Mouse (Mus musculus): ENCODE data around the gene Wbp1l. TPM values are rescaled to one million over a fixed set of nuclear protein-coding genes. Genes with fewer than 3 reads are reported as not detected.

Gene Wbp1l
- polyA plus RNA-seq, 1 experiment from 2014 or later = 48.8 TPM

DNA sequence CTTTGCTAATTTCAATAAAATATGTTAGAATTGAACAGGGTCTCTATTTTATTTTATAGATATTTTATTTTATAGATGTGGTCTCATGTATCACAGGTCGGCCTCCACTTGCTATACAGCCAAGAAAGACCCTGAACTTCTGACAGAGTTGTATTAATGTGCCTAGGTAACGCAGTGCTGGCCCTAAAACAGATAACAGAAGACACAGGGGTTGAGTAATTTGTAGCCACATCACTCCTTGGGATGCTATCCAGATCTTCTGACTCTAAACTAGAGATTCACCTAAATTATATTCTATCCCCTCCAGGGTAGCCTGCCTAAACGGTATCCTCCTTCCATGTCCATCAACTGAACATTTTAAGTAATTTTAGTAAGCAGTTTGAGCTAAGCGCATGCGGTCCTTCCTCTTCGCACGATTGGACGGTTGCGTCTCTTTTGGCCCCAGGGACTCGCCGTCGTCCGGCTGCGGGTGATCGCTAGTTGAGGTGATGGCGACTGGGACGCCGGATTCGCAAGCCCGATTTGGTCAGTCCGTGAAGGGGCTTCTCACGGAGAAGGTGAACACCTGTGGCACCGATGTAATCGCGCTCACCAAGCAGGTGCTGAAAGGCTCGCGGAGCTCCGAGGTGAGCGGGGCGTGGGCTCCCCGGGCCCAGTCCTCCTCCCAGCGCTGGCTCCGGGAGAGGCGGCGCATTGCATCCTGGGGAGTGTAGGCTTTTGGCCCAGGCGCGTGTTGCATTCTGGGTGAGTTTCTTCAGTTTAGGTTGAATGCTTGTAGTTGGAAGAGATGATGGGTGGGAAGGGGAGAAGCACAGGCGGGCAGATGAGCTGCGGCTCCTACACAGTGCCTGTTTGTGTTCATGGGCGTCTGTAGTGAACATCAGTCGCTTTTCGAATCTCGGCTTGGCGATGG lies 90.8 kb downstream of the Wbp1l start, which contains the start of gene Borcs7:
Borcs7 (plus strand) TSS at position 447 of the 913 bp plus-strand sequence.
- Histone ChIP-seq H3K36me3 (ENCODE audit: control insufficient read depth, insufficient read depth, low read length) (no peaks in the 10 kb centered on the region), H3K27ac (ENCODE audit: low read depth, low read length) (no peak within 1 kb of the TSS), H3K4me3 (ENCODE audit: low read depth, low read length) (peak within 1 kb of the TSS; percentile 68), H3K9me3 (ENCODE audit: control insufficient read depth, low read length) (no peaks in the 10 kb centered on the region), H3K4me1 (ENCODE audit: control insufficient read depth, insufficient read depth, low read length) (peaks cover 5% of the 10 kb centered on the region; the same call in 1 of the 2 replicates), H3K27me3 (ENCODE audit: control insufficient read depth, insufficient read depth, low read length) (no peaks in the 10 kb centered on the region), H3K4me2 (ENCODE audit: low read depth) (peak within 1 kb of the TSS; percentile 60), H3K9ac (ENCODE audit: low read length) (peak within 1 kb of the TSS; percentile 85)
- DNase-seq (ENCODE audit: low spot score) = peak; percentile 88
- WGBS = 2% methylated on average over 44 of the region's 44 CpGs
- peak; percentile 93 for ATAC-seq (ENCODE audit: insufficient read depth, low FRiP score, low TSS enrichment)

DNA sequence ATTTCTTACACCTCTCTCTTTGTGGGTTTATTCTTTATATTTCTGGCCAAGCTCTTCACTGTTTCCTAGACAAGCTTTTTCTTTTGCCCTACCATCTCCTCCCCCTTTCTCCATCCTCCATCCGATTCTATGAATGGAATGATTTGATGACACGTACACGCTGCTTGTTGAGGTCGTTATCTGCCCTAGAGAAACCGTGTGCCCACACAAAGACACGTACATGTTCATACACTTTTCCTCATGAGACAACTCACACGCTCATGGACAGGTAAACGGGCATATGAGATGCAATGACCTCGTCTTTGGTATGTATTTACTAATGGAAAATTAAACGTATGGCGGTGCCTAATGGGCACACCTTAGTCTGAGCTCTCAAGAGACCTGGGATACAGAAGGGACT lies 91.5 kb downstream of the Wbp1l start:
- no peaks in the 10 kb centered on the region for H3K27me3 ChIP-seq (ENCODE audit: control insufficient read depth, insufficient read depth, low read length)
- DNase-seq (ENCODE audit: low spot score) (no peak), ATAC-seq (ENCODE audit: insufficient read depth, low FRiP score, low TSS enrichment) (peak; percentile 27; the same call in 1 of the 2 replicates)
- no peaks in the 10 kb centered on the region for H3K9me3 ChIP-seq (ENCODE audit: control insufficient read depth, low read length)
- H3K4me1 ChIP-seq (ENCODE audit: control insufficient read depth, insufficient read depth, low read length) = peaks cover 5% of the 10 kb centered on the region; the same call in 1 of the 2 replicates
- H3K27ac ChIP-seq (ENCODE audit: low read depth, low read length) = no peak overlapping the region
- no peaks in the 10 kb centered on the region for H3K36me3 ChIP-seq (ENCODE audit: control insufficient read depth, insufficient read depth, low read length)
- 80% methylated on average over 11 of the region's 11 CpGs for WGBS
- H3K9ac ChIP-seq (ENCODE audit: low read length) = peak overlapping the region; percentile 85
- peak overlapping the region; percentile 68 for H3K4me3 ChIP-seq (ENCODE audit: low read depth, low read length)
- H3K4me2 ChIP-seq (ENCODE audit: low read depth) = peak overlapping the region; percentile 60

DNA sequence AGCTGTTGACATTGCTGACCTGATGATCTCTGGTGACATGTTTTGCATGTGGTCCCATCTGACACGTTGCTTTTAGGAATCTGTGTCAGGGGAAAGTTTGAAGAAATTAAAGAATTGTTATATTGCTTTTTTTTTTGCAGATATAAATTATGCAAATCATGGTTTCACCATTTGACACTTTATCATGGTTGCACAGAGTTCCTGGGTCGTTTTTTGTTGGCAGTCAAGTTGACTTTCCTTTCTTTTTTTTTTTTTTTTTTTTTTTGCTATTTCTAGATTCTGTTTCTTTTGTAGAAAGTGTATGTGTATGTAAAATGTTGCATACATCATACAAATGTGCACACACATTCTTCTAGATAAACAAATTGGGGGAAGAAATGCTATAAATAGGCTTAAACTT lies 92.2 kb downstream of the Wbp1l start:
- no peak overlapping the region for H3K27ac ChIP-seq (ENCODE audit: low read depth, low read length)
- H3K9ac ChIP-seq (ENCODE audit: low read length) = no peak overlapping the region
- H3K4me1 ChIP-seq (ENCODE audit: control insufficient read depth, insufficient read depth, low read length) = peaks cover 5% of the 10 kb centered on the region; the same call in 1 of the 2 replicates
- H3K4me2 ChIP-seq (ENCODE audit: low read depth) = no peak overlapping the region
- DNase-seq (ENCODE audit: low spot score) (no peak), ATAC-seq (ENCODE audit: insufficient read depth, low FRiP score, low TSS enrichment) (no peak)
- no peaks in the 10 kb centered on the region for H3K9me3 ChIP-seq (ENCODE audit: control insufficient read depth, low read length)
- no peak overlapping the region for H3K4me3 ChIP-seq (ENCODE audit: low read depth, low read length)
- WGBS = 81% methylated on average over 2 of the region's 2 CpGs
- no peaks in the 10 kb centered on the region for H3K36me3 ChIP-seq (ENCODE audit: control insufficient read depth, insufficient read depth, low read length)
- no peaks in the 10 kb centered on the region for H3K27me3 ChIP-seq (ENCODE audit: control insufficient read depth, insufficient read depth, low read length)

DNA sequence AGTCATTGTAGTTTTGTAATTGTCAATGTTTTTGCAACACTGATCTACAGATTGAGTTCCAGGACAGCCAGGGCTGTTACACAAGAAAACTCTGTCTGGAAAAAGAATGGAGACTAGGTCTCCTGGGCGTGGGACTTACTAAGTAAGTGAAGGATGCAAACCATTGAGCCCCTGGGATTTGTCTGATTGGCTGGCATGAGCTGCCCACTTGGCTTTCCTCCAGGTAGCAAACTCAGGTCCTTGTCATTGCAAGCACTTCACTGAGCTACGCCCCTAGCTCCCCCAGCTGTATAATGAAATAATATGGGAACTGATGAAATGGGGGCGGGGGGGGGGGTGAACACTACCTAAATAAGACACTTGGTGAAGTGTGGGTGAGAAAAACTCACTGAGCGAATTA lies 94.3 kb downstream of the Wbp1l start:
- ATAC-seq (ENCODE audit: insufficient read depth, low FRiP score, low TSS enrichment) = no peak
- Histone ChIP-seq H3K9ac (ENCODE audit: low read length) (no peak overlapping the region), H3K4me1 (ENCODE audit: control insufficient read depth, insufficient read depth, low read length) (peaks cover 5% of the 10 kb centered on the region; the same call in 1 of the 2 replicates), H3K36me3 (ENCODE audit: control insufficient read depth, insufficient read depth, low read length) (no peaks in the 10 kb centered on the region), H3K27ac (ENCODE audit: low read depth, low read length) (no peak overlapping the region), H3K4me2 (ENCODE audit: low read depth) (no peak overlapping the region), H3K4me3 (ENCODE audit: low read depth, low read length) (no peak overlapping the region), H3K9me3 (ENCODE audit: control insufficient read depth, low read length) (no peaks in the 10 kb centered on the region), H3K27me3 (ENCODE audit: control insufficient read depth, insufficient read depth, low read length) (no peaks in the 10 kb centered on the region)
- no peak for DNase-seq (ENCODE audit: low spot score)
- 87% methylated on average over 4 of the region's 4 CpGs for WGBS

DNA sequence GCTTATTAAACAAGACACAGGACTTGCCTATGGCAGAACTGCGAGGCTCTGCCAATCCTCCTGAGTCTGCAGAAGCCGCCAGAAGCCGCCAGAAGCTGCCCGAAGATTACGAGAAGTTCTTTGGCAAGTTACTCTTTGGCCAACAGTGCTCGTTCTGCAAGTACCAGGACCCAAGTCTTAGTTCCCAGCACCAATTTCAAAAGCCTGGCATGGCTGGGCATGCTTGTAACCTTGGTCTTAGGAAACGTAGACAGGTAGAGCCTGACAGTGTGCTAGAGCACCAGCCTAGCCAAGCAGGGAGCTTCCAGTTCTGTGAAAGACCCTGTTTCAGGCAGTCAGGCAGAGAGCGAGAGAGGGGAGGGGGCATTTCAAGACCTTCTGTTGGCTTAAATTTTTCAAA lies 97.6 kb downstream of the Wbp1l start:
- 93% methylated on average over 8 of the region's 8 CpGs for WGBS
- H3K36me3 ChIP-seq (ENCODE audit: control insufficient read depth, insufficient read depth, low read length) = no peaks in the 10 kb centered on the region; the same call in 1 of the 2 replicates
- no peak overlapping the region for H3K4me3 ChIP-seq (ENCODE audit: low read depth, low read length)
- DNase-seq (ENCODE audit: low spot score) = no peak
- no peak overlapping the region for H3K27ac ChIP-seq (ENCODE audit: low read depth, low read length)
- no peaks in the 10 kb centered on the region for H3K9me3 ChIP-seq (ENCODE audit: control insufficient read depth, low read length)
- H3K4me2 ChIP-seq (ENCODE audit: low read depth) = no peak overlapping the region
- no peak for ATAC-seq (ENCODE audit: insufficient read depth, low FRiP score, low TSS enrichment)
- no peak overlapping the region for H3K9ac ChIP-seq (ENCODE audit: low read length)
- no peaks in the 10 kb centered on the region for H3K27me3 ChIP-seq (ENCODE audit: control insufficient read depth, insufficient read depth, low read length)
- no peaks in the 10 kb centered on the region for H3K4me1 ChIP-seq (ENCODE audit: control insufficient read depth, insufficient read depth, low read length)

DNA sequence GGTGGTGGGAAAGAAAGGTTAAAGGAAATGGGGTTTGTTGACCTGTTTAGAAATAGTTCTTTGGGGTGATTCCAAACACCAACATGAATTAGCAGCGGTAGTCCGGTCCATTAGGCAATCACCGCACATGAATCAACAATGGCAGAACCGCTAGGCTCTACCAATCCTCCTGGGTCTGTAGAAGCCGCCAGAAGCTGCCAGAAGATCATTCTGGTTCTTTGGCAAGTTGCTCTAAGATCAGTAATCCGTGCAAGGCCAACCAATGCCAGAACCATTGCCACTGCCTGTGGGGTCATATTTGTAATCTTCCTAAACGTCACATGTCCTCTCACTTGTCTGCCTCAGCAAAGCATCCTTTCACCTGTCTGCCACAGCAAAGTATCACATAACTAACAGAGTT lies 98.1 kb downstream of the Wbp1l start:
- DNase-seq (ENCODE audit: low spot score) (no peak), ATAC-seq (ENCODE audit: insufficient read depth, low FRiP score, low TSS enrichment) (no peak)
- H3K27me3 ChIP-seq (ENCODE audit: control insufficient read depth, insufficient read depth, low read length) = no peaks in the 10 kb centered on the region
- H3K27ac ChIP-seq (ENCODE audit: low read depth, low read length) = no peak overlapping the region
- WGBS = 91% methylated on average over 7 of the region's 7 CpGs
- H3K4me3 ChIP-seq (ENCODE audit: low read depth, low read length) = no peak overlapping the region
- H3K4me2 ChIP-seq (ENCODE audit: low read depth) = no peak overlapping the region
- H3K4me1 ChIP-seq (ENCODE audit: control insufficient read depth, insufficient read depth, low read length) = no peaks in the 10 kb centered on the region
- H3K9ac ChIP-seq (ENCODE audit: low read length) = no peak overlapping the region
- no peaks in the 10 kb centered on the region; the same call in 1 of the 2 replicates for H3K36me3 ChIP-seq (ENCODE audit: control insufficient read depth, insufficient read depth, low read length)
- H3K9me3 ChIP-seq (ENCODE audit: control insufficient read depth, low read length) = no peaks in the 10 kb centered on the region

DNA sequence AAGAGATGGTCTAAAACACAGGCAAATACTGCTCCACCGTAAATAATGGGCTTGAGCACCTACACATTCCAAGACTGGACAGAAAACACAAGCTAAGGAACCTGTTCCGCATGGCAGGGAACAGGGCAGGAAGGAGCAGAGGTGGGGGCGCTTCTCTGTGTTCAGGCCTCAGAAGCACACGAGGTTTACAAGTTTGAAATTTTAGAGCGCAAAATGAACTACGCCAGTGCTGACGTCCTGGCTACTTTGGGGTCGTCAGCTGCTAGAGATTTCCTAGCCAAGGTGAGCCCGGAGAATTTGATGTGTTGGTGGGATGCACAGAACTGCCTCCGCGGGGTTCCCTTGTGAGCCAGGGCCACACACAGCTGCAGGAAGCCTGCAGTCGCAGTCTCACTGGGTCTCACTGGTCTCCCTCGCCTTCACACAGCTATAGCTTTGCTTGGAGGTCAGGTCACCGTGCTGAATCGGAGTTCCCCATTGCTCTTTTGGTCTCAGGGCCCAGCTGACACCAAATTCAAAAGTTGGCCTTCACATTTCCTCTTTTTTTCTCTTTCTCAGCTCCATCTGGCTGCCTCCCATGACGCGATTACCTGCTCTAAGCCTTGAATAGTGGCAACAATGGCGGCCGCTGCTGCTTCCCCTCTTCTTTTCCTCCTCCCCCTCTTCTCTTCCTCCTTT lies 99.1 kb downstream of the Wbp1l start:
- DNase-seq (ENCODE audit: low spot score) (no peak), ATAC-seq (ENCODE audit: insufficient read depth, low FRiP score, low TSS enrichment) (no peak)
- Histone ChIP-seq H3K4me1 (ENCODE audit: control insufficient read depth, insufficient read depth, low read length) (no peaks in the 10 kb centered on the region), H3K4me2 (ENCODE audit: low read depth) (no peak overlapping the region), H3K9me3 (ENCODE audit: control insufficient read depth, low read length) (no peaks in the 10 kb centered on the region), H3K4me3 (ENCODE audit: low read depth, low read length) (no peak overlapping the region), H3K27me3 (ENCODE audit: control insufficient read depth, insufficient read depth, low read length) (no peaks in the 10 kb centered on the region), H3K36me3 (ENCODE audit: control insufficient read depth, insufficient read depth, low read length) (no peaks in the 10 kb centered on the region; the same call in 1 of the 2 replicates), H3K9ac (ENCODE audit: low read length) (no peak overlapping the region), H3K27ac (ENCODE audit: low read depth, low read length) (no peak overlapping the region)
- 53% methylated on average over 19 of the region's 19 CpGs for WGBS

DNA sequence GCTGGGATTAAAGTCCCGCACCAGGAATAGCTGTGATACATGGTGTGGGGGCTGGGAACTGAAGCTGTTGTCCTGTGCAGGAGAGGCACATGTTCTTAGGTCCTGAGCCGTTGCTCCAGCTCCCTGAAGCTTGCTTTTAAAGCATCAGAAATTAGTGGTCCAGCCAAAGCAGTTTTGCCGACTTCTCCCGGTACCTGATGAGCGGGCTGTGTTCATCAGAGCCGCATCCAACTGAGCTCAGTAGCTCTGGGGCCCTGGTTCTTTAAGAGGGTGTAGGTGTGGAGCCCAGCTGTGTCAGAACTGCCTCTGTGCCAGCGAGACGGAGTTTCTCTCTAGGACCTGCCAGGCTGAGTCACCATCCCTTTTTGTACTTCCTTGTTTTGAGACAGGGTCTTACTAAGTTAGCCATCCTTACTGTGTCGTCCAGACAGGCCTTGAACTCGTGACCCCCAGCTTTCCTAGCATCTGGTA lies 100.2 kb downstream of the Wbp1l start:
- 80% methylated on average over 10 of the region's 10 CpGs for WGBS
- Histone ChIP-seq H3K36me3 (ENCODE audit: control insufficient read depth, insufficient read depth, low read length) (no peaks in the 10 kb centered on the region; the same call in 1 of the 2 replicates), H3K4me1 (ENCODE audit: control insufficient read depth, insufficient read depth, low read length) (no peaks in the 10 kb centered on the region), H3K4me3 (ENCODE audit: low read depth, low read length) (no peak overlapping the region), H3K27ac (ENCODE audit: low read depth, low read length) (no peak overlapping the region), H3K4me2 (ENCODE audit: low read depth) (no peak overlapping the region), H3K9me3 (ENCODE audit: control insufficient read depth, low read length) (no peaks in the 10 kb centered on the region), H3K27me3 (ENCODE audit: control insufficient read depth, insufficient read depth, low read length) (no peaks in the 10 kb centered on the region), H3K9ac (ENCODE audit: low read length) (no peak overlapping the region)
- no peak for ATAC-seq (ENCODE audit: insufficient read depth, low FRiP score, low TSS enrichment)
- DNase-seq (ENCODE audit: low spot score) = no peak
